Mouse (Mus musculus) left cerebral cortex, postnatal 4 days (tissue): ENCODE data around the gene Gm37240. TPM values are rescaled to one million over a fixed set of nuclear protein-coding genes. Genes with fewer than 3 reads are reported as not detected.

ENCODE experiments used
- DNase-seq: peaks from one replicate; pipeline ENCODE4 v3.0.0-alpha.2; 2022
- intact Hi-C: fragments of 180-260 bp; cut with DNase I; formaldehyde crosslinking; loops from one replicate; pipeline ENCODE4 v1.15.1; 2025
- total RNA-seq, 2 experiments: library from RNA; stranded (reverse); gene quantifications; 2 replicates each; pipeline ENCODE4 v1.2.3; 2021

Gene Gm37240
- total RNA-seq, 2 experiments from 2014 or later, result 3.3 to 3.6 TPM

GRCm38 (mm10) chr3:84774246-84775066 lies 1112.9 kb downstream of the Gm37240 start:
- no peak for DNase-seq
- intact Hi-C loops, result no loop called here

- intact Hi-C loops, result no loop called here
- DNase-seq, result no peak
Measured at GRCm38 (mm10) chr3:84771980-84772379, 1115.3 kb downstream of the Gm37240 start.

GRCm38 (mm10) chr3:84770518-84770917 lies 1116.8 kb downstream of the Gm37240 start:
- intact Hi-C loops, result no loop called here
- no peak for DNase-seq

- DNase-seq, result no peak
- intact Hi-C loops, result no loop called here
Measured at GRCm38 (mm10) chr3:84769411-84769810, 1117.9 kb downstream of the Gm37240 start.

- DNase-seq, result no peak
- intact Hi-C loops, result no loop called here
Measured at GRCm38 (mm10) chr3:84768940-84769339, 1118.4 kb downstream of the Gm37240 start.

- no peak for DNase-seq
- intact Hi-C loops, result no loop called here
Measured at GRCm38 (mm10) chr3:84753816-84754215, 1133.5 kb downstream of the Gm37240 start.

GRCm38 (mm10) chr3:84749222-84749621 lies 1138.1 kb downstream of the Gm37240 start:
- intact Hi-C loops, result loop anchor here (10.0 kb wide), 1 partner anchor 66 kb away; the partner anchor contains the start of gene Fbxw7
- no peak for DNase-seq

- intact Hi-C loops, result loop anchor here (10.0 kb wide), 1 partner anchor 67 kb away; the partner anchor contains the start of gene Fbxw7
- DNase-seq, result no peak
Measured at GRCm38 (mm10) chr3:84748139-84748538, 1139.2 kb downstream of the Gm37240 start.

- intact Hi-C loops, result loop anchor here (10.0 kb wide), 1 partner anchor 69 kb away; the partner anchor contains the start of gene Fbxw7
- peak; percentile 58 for DNase-seq
Measured at GRCm38 (mm10) chr3:84745537-84746189, 1141.7 kb downstream of the Gm37240 start.

- intact Hi-C loops, result loop anchor here (10.0 kb wide), 1 partner anchor 70 kb away; the partner anchor contains the start of gene Fbxw7
Measured at GRCm38 (mm10) chr3:84744707-84745106, 1142.6 kb downstream of the Gm37240 start.

GRCm38 (mm10) chr3:84740050-84740596 lies 1147.2 kb downstream of the Gm37240 start:
- DNase-seq, result no peak
- intact Hi-C loops, result loop anchor here (10.0 kb wide), 1 partner anchor 75 kb away; the partner anchor contains the start of gene Fbxw7

More at GRCm38 (mm10) chr3:84744707-84745106, 1142.6 kb downstream of the Gm37240 start:
- DNase-seq, result no peak

- DNase-seq, result no peak
- intact Hi-C loops, result no loop called here
Measured at GRCm38 (mm10) chr3:84737137-84737536, 1150.2 kb downstream of the Gm37240 start.

- intact Hi-C loops, result no loop called here
- no peak for DNase-seq
Measured at GRCm38 (mm10) chr3:84735716-84736115, 1151.6 kb downstream of the Gm37240 start.

- DNase-seq, result no peak
- intact Hi-C loops, result no loop called here
Measured at GRCm38 (mm10) chr3:84732516-84732915, 1154.8 kb downstream of the Gm37240 start.

- intact Hi-C loops, result no loop called here
- peak; percentile 50 for DNase-seq
Measured at GRCm38 (mm10) chr3:84732016-84732502, 1155.3 kb downstream of the Gm37240 start.

- peak; percentile 50 for DNase-seq
- intact Hi-C loops, result no loop called here
Measured at GRCm38 (mm10) chr3:84731403-84732015, 1155.8 kb downstream of the Gm37240 start.

- no peak for DNase-seq
- intact Hi-C loops, result no loop called here
Measured at GRCm38 (mm10) chr3:84731003-84731402, 1156.3 kb downstream of the Gm37240 start.

- DNase-seq, result no peak
- intact Hi-C loops, result no loop called here
Measured at GRCm38 (mm10) chr3:84729806-84730205, 1157.5 kb downstream of the Gm37240 start.

GRCm38 (mm10) chr3:84723996-84724395 lies 1163.3 kb downstream of the Gm37240 start:
- DNase-seq, result no peak
- intact Hi-C loops, result no loop called here

- intact Hi-C loops, result no loop called here
- no peak for DNase-seq
Measured at GRCm38 (mm10) chr3:84722680-84723079, 1164.6 kb downstream of the Gm37240 start.
